Mouse (Mus musculus) lung, embryonic 15.5 days (tissue): Measurements from ENCODE around the gene Ugt1a8. TPM values are rescaled to one million over a fixed set of nuclear protein-coding genes. Genes with fewer than 3 reads are reported as not detected.
"Not testable (repeated sequence)": the region's sequence is repeated elsewhere in the genome, so short reads cannot be mapped to it uniquely, and the experiment has no call there.

Experiments
- ATAC-seq: fragments of 200-750 bp; cut with Nextera tagmentation; 2 replicates; pipeline ENCODE4 v1.8.0; 2017; ENCODE audit warnings: moderate number of reproducible peaks, borderline replicate concordance; ENCODE audit not compliant: low FRiP score, low TSS enrichment; ENCODE audit errors: extremely low read depth
- H3K27ac ChIP-seq: fragments of 300-500 bp; sonication (generic); 2 replicates; pipeline ENCODE4 v1.5.1; 2015; ENCODE audit warnings: moderate library complexity, mild to moderate bottlenecking, inconsistent platforms
- H3K27me3 ChIP-seq: fragments of 300-500 bp; sonication (generic); 2 replicates; pipeline ENCODE4 v1.6.1; 2015; ENCODE audit warnings: inconsistent platforms
- H3K36me3 ChIP-seq: fragments of 300-500 bp; sonication (generic); 2 replicates; pipeline ENCODE4 v1.6.1; 2015; ENCODE audit warnings: inconsistent platforms
- H3K4me1 ChIP-seq: fragments of 300-500 bp; sonication (generic); 2 replicates; pipeline ENCODE4 v1.6.1; 2015; ENCODE audit warnings: inconsistent platforms
- H3K4me2 ChIP-seq: fragments of 300-500 bp; sonication (generic); 2 replicates; pipeline ENCODE4 v1.6.1; 2015; ENCODE audit warnings: inconsistent platforms, mild to moderate bottlenecking, moderate library complexity
- H3K4me3 ChIP-seq: fragments of 300-500 bp; sonication (generic); 2 replicates; pipeline ENCODE4 v1.5.1; 2015; ENCODE audit warnings: mild to moderate bottlenecking, inconsistent platforms
- H3K9ac ChIP-seq: fragments of 300-500 bp; sonication (generic); 2 replicates; pipeline ENCODE4 v1.6.1; 2015; ENCODE audit warnings: inconsistent platforms
- H3K9me3 ChIP-seq: fragments of 300-500 bp; sonication (generic); 2 replicates; pipeline ENCODE4 v1.6.1; 2016; ENCODE audit warnings: inconsistent platforms
- WGBS: fragments of 180-500 bp; shearing (Covaris S2); methylation state at CpG from one replicate; pipeline ENCODE4 v1.1.7; 2015; 5-methylcytosine and 5-hydroxymethylcytosine counted together
- polyA plus RNA-seq: library from polyadenylated mRNA; unstranded; fragments of >200 nt; fragmentation: Nextera tagmentation; extraction: Ambion mirVana; gene quantifications from 2 replicates; pipeline ENCODE4 v1.2.1, GENCODE M21; 2015

Gene Ugt1a8
- polyA plus RNA-seq, result not detected in 2 replicates

- Histone ChIP-seq H3K4me3 (no peak within 1 kb of the TSS), H3K27ac (no peak within 1 kb of the TSS), H3K9me3 (no peaks in the 10 kb centered on the region), H3K27me3 (no peaks in the 10 kb centered on the region), H3K36me3 (no peaks in the 10 kb centered on the region), H3K4me1 (no peaks in the 10 kb centered on the region), H3K9ac (no peak within 1 kb of the TSS), H3K4me2 (no peak within 1 kb of the TSS)
- 55% methylated on average over 3 of the region's 3 CpGs for WGBS
- ATAC-seq, result no peak
These were observed at the start of gene Ugt1a8 for GRCm38 (mm10) chr1:88087513-88087912. TSS of gene Ugt1a8 (plus strand) at chr1:88087813.

GRCm38 (mm10) chr1:88043044-88043443 is 44.6 kb upstream of the Ugt1a8 start:
- WGBS, result 86% methylated on average over 1 of the region's 2 CpGs

GRCm38 (mm10) chr1:88044832-88045437 is 42.7 kb upstream of the Ugt1a8 start:
- WGBS, result 49% methylated on average over 4 of the region's 5 CpGs
- not testable (repeated sequence) for H3K4me3 ChIP-seq, H3K9ac ChIP-seq, H3K9me3 ChIP-seq, H3K27me3 ChIP-seq, H3K4me1 ChIP-seq, H3K4me2 ChIP-seq, ATAC-seq, H3K27ac ChIP-seq, H3K36me3 ChIP-seq

More at GRCm38 (mm10) chr1:88043044-88043443, 44.6 kb upstream of the Ugt1a8 start:
- not testable (repeated sequence) for H3K9ac ChIP-seq, ATAC-seq, H3K36me3 ChIP-seq, H3K27ac ChIP-seq, H3K9me3 ChIP-seq, H3K4me2 ChIP-seq, H3K27me3 ChIP-seq, H3K4me1 ChIP-seq, H3K4me3 ChIP-seq

GRCm38 (mm10) chr1:88047408-88047807 is 40.2 kb upstream of the Ugt1a8 start:
- 87% methylated on average over 2 of the region's 2 CpGs for WGBS
- H3K9ac ChIP-seq, H3K4me1 ChIP-seq, H3K27me3 ChIP-seq, H3K9me3 ChIP-seq, H3K36me3 ChIP-seq, H3K27ac ChIP-seq, ATAC-seq, H3K4me3 ChIP-seq, H3K4me2 ChIP-seq: not testable (repeated sequence)

GRCm38 (mm10) chr1:88055088-88055487 is 32.5 kb upstream of the Ugt1a8 start, which contains the start of gene Ugt1a10:
TSS of gene Ugt1a10 (plus strand) at chr1:88055388.
- Histone ChIP-seq H3K4me1 (no peaks in the 10 kb centered on the region), H3K27me3 (no peaks in the 10 kb centered on the region), H3K4me2 (no peak within 1 kb of the TSS), H3K27ac (no peak within 1 kb of the TSS), H3K9me3 (no peaks in the 10 kb centered on the region), H3K9ac (no peak within 1 kb of the TSS), H3K4me3 (no peak within 1 kb of the TSS), H3K36me3 (no peaks in the 10 kb centered on the region)
- 79% methylated on average over 1 of the region's 1 CpGs for WGBS
- ATAC-seq, result no peak

- H3K4me3 ChIP-seq, H3K9me3 ChIP-seq, H3K27me3 ChIP-seq, H3K36me3 ChIP-seq, H3K9ac ChIP-seq, ATAC-seq, H3K27ac ChIP-seq, H3K4me1 ChIP-seq, H3K4me2 ChIP-seq: not testable (repeated sequence)
- 76% methylated on average over 1 of the region's 2 CpGs for WGBS
These were observed 21.0 kb upstream of the Ugt1a8 start for GRCm38 (mm10) chr1:88066472-88067102.

- Histone ChIP-seq H3K4me2 (no peak within 1 kb of the TSS), H3K36me3 (no peaks in the 10 kb centered on the region), H3K9me3 (no peaks in the 10 kb centered on the region), H3K9ac (no peak within 1 kb of the TSS), H3K27ac (no peak within 1 kb of the TSS), H3K4me1 (no peaks in the 10 kb centered on the region), H3K4me3 (no peak within 1 kb of the TSS), H3K27me3 (no peaks in the 10 kb centered on the region)
- no peak for ATAC-seq
- WGBS, result 26% methylated on average over 2 of the region's 2 CpGs
These were observed 17.1 kb upstream of the Ugt1a8 start, which contains the start of gene Ugt1a9 for GRCm38 (mm10) chr1:88070495-88070894. TSS of gene Ugt1a9 (plus strand) at chr1:88070800.

GRCm38 (mm10) chr1:88070902-88071301 is 16.7 kb upstream of the Ugt1a8 start:
- Histone ChIP-seq H3K27me3 (no peaks in the 10 kb centered on the region), H3K4me2 (no peak overlapping the region), H3K4me1 (no peaks in the 10 kb centered on the region), H3K36me3 (no peaks in the 10 kb centered on the region), H3K9ac (no peak overlapping the region), H3K27ac (no peak overlapping the region), H3K4me3 (no peak overlapping the region), H3K9me3 (no peaks in the 10 kb centered on the region)
- 55% methylated on average over 4 of the region's 4 CpGs for WGBS
- ATAC-seq, result no peak

- Histone ChIP-seq H3K27me3 (no peaks in the 10 kb centered on the region), H3K4me1 (no peaks in the 10 kb centered on the region), H3K4me3 (no peak overlapping the region), H3K4me2 (no peak overlapping the region), H3K36me3 (no peaks in the 10 kb centered on the region), H3K9ac (no peak overlapping the region), H3K9me3 (no peaks in the 10 kb centered on the region), H3K27ac (no peak overlapping the region)
- WGBS, result 70% methylated on average over 2 of the region's 2 CpGs
- ATAC-seq, result no peak
These were observed 13.1 kb upstream of the Ugt1a8 start for GRCm38 (mm10) chr1:88074471-88074870.

GRCm38 (mm10) chr1:88077128-88077527 is 10.5 kb upstream of the Ugt1a8 start:
- no peaks in the 10 kb centered on the region for H3K27me3 ChIP-seq
- no peaks in the 10 kb centered on the region for H3K4me1 ChIP-seq
- H3K9ac ChIP-seq, result no peak overlapping the region
- no peaks in the 10 kb centered on the region for H3K9me3 ChIP-seq
- no peak overlapping the region for H3K4me2 ChIP-seq
- H3K36me3 ChIP-seq, result no peaks in the 10 kb centered on the region
- WGBS, result 88% methylated on average over 1 of the region's 1 CpGs
- no peak for ATAC-seq
- no peak overlapping the region for H3K4me3 ChIP-seq
- no peak overlapping the region for H3K27ac ChIP-seq

GRCm38 (mm10) chr1:88081670-88082069 is 5.9 kb upstream of the Ugt1a8 start:
- no peak for ATAC-seq
- no peak overlapping the region for H3K27ac ChIP-seq
- no peaks in the 10 kb centered on the region for H3K9me3 ChIP-seq

GRCm38 (mm10) chr1:88086125-88086524 is 1.5 kb upstream of the Ugt1a8 start:
- no peaks in the 10 kb centered on the region for H3K9me3 ChIP-seq
- no peak overlapping the region for H3K4me2 ChIP-seq
- H3K36me3 ChIP-seq, result no peaks in the 10 kb centered on the region
- H3K4me3 ChIP-seq, result no peak overlapping the region
- H3K4me1 ChIP-seq, result no peaks in the 10 kb centered on the region
- no peak overlapping the region for H3K9ac ChIP-seq
- 62% methylated on average over 1 of the region's 1 CpGs for WGBS
- no peak for ATAC-seq
- H3K27me3 ChIP-seq, result no peaks in the 10 kb centered on the region
- no peak overlapping the region for H3K27ac ChIP-seq

More at GRCm38 (mm10) chr1:88081670-88082069, 5.9 kb upstream of the Ugt1a8 start:
- H3K36me3 ChIP-seq, result no peaks in the 10 kb centered on the region
- 77% methylated on average over 1 of the region's 1 CpGs for WGBS
- no peaks in the 10 kb centered on the region for H3K4me1 ChIP-seq
- H3K9ac ChIP-seq, result no peak overlapping the region
- no peak overlapping the region for H3K4me2 ChIP-seq
- H3K4me3 ChIP-seq, result no peak overlapping the region
- no peaks in the 10 kb centered on the region for H3K27me3 ChIP-seq
